Mouse (Mus musculus) hindbrain, embryonic 16.5 days (tissue): ENCODE data around the gene Myh4. TPM values are rescaled to one million over a fixed set of nuclear protein-coding genes. Genes with fewer than 3 reads are reported as not detected.

Source experiments
- ATAC-seq: fragments of 200-750 bp; cut with Nextera tagmentation; 2 replicates; pipeline ENCODE4 v1.8.0; 2017; ENCODE audit warnings: moderate TSS enrichment, moderate library complexity
- H3K27ac ChIP-seq: fragments of 300-500 bp; sonication (generic); 2 replicates; pipeline ENCODE4 v1.5.1; 2014; ENCODE audit warnings: low read depth, mild to moderate bottlenecking, control low read depth, low read length, moderate library complexity
- H3K27me3 ChIP-seq: fragments of 300-500 bp; sonication (generic); replicated peaks from 2 replicates; pipeline ENCODE4 v1.6.1; 2014; ENCODE audit warnings: low read length; ENCODE audit not compliant: control insufficient read depth, insufficient read depth
- H3K36me3 ChIP-seq: fragments of 300-500 bp; sonication (generic); 2 replicates; pipeline ENCODE4 v1.6.1; 2014; ENCODE audit warnings: mild to moderate bottlenecking, low read length, moderate library complexity, mixed read lengths; ENCODE audit not compliant: control insufficient read depth, insufficient read depth
- H3K4me1 ChIP-seq: fragments of 300-500 bp; sonication (generic); 2 replicates; pipeline ENCODE4 v1.6.1; 2014; ENCODE audit warnings: low read depth, low read length; ENCODE audit not compliant: control insufficient read depth, insufficient read depth
- H3K4me2 ChIP-seq: fragments of 300-500 bp; sonication (generic); 2 replicates; pipeline ENCODE4 v1.6.1; 2014; ENCODE audit warnings: mild to moderate bottlenecking, low read length, control low read depth, moderate library complexity
- H3K4me3 ChIP-seq: fragments of 300-500 bp; sonication (generic); 2 replicates; pipeline ENCODE4 v1.5.1; 2014; ENCODE audit warnings: mild to moderate bottlenecking, low read length, control low read depth, moderate library complexity
- H3K9ac ChIP-seq: fragments of 300-500 bp; sonication (generic); 2 replicates; pipeline ENCODE4 v1.6.1; 2014; ENCODE audit warnings: low read depth, mild to moderate bottlenecking, control low read depth, low read length, moderate library complexity
- H3K9me3 ChIP-seq: fragments of 300-500 bp; sonication (generic); 2 replicates; pipeline ENCODE4 v1.6.1; 2014; ENCODE audit warnings: mild to moderate bottlenecking, low read length, moderate library complexity; ENCODE audit not compliant: control insufficient read depth
- WGBS: fragments of 180-500 bp; shearing (Covaris S2); extraction: QIAGEN DNeasy Blood & Tissue Kit; methylation state at CpG from one replicate; pipeline ENCODE4 v1.1.7; 2014; 5-methylcytosine and 5-hydroxymethylcytosine counted together
- polyA plus RNA-seq: library from polyadenylated mRNA; unstranded; fragments of >200 nt; fragmentation: Nextera tagmentation; extraction: Ambion mirVana; gene quantifications from 2 replicates; pipeline ENCODE4 v1.2.1, GENCODE M21; 2015

The Myh4 gene
- polyA plus RNA-seq, 1 experiment from 2014 or later: 0.05 TPM

GRCm38 (mm10) chr11:67228731-67229130 lies 9.1 kb upstream of the Myh4 start:
- WGBS: 75% methylated on average over 3 of the region's 3 CpGs
- Histone ChIP-seq H3K36me3 (no peaks in the 10 kb centered on the region), H3K4me3 (no peak overlapping the region), H3K27ac (no peak overlapping the region), H3K4me1 (no peaks in the 10 kb centered on the region), H3K9ac (no peak overlapping the region), H3K27me3 (no peaks in the 10 kb centered on the region), H3K4me2 (no peak overlapping the region), H3K9me3 (no peaks in the 10 kb centered on the region)
- ATAC-seq: no peak

- no peak for ATAC-seq
- no peaks in the 10 kb centered on the region for H3K4me1 ChIP-seq
- no peaks in the 10 kb centered on the region for H3K36me3 ChIP-seq
- H3K27ac ChIP-seq: no peak overlapping the region
- no peak overlapping the region for H3K9ac ChIP-seq
- WGBS: 87% methylated on average over 5 of the region's 5 CpGs
- H3K4me2 ChIP-seq: no peak overlapping the region
- no peaks in the 10 kb centered on the region for H3K27me3 ChIP-seq
- no peak overlapping the region for H3K4me3 ChIP-seq
- no peaks in the 10 kb centered on the region for H3K9me3 ChIP-seq
Observed at GRCm38 (mm10) chr11:67229166-67229565, 8.7 kb upstream of the Myh4 start.

GRCm38 (mm10) chr11:67229946-67230345 lies 7.9 kb upstream of the Myh4 start:
- ATAC-seq: no peak
- H3K9me3 ChIP-seq: no peaks in the 10 kb centered on the region
- H3K4me1 ChIP-seq: no peaks in the 10 kb centered on the region
- H3K9ac ChIP-seq: no peak overlapping the region
- H3K4me3 ChIP-seq: no peak overlapping the region
- H3K4me2 ChIP-seq: no peak overlapping the region
- no peak overlapping the region for H3K27ac ChIP-seq
- 87% methylated on average over 2 of the region's 2 CpGs for WGBS
- H3K36me3 ChIP-seq: no peaks in the 10 kb centered on the region
- H3K27me3 ChIP-seq: no peaks in the 10 kb centered on the region

DNA sequence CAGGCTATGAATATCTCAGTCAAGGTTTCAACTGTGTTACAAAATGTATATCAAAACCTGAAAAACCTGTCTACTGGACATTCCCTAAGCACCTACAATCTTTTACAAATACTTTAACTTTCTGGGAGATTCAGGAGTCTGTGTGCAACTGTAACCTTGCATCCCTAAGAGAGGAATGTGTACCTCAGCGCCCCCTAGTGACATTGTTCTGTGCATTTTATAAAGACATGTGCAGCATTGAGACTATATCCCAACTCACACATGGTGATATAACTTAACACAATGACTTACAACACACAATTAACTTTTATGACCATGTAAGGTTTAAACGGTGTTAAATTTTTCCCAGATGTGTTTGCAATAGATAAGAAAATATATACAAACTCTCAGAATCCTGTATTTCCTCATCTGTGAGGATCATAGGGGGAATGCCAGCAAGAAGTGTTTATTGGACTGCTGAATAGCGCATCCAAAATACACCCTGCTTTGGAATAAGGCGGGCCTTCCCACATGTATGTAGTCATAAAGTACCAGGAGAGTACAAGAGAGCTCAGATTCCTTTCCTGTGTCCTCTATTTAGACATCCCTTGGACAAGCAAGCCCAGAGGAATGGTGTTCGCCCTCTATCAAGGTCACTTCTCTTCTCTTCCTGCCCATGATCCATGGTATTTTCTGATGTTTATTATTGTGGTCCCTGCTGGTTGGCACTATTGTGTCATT lies 2.0 kb upstream of the Myh4 start:
- Histone ChIP-seq H3K27me3 (no peaks in the 10 kb centered on the region), H3K4me1 (no peaks in the 10 kb centered on the region), H3K4me2 (no peak overlapping the region), H3K4me3 (no peak overlapping the region), H3K9me3 (no peaks in the 10 kb centered on the region), H3K36me3 (no peaks in the 10 kb centered on the region), H3K27ac (no peak overlapping the region), H3K9ac (no peak overlapping the region)
- WGBS: 69% methylated on average over 5 of the region's 5 CpGs
- ATAC-seq: no peak

- H3K9me3 ChIP-seq: no peaks in the 10 kb centered on the region
- no peaks in the 10 kb centered on the region for H3K27me3 ChIP-seq
- WGBS: 83% methylated on average over 9 of the region's 9 CpGs
- H3K36me3 ChIP-seq: no peaks in the 10 kb centered on the region
- ATAC-seq: no peak
- H3K27ac ChIP-seq: no peak overlapping the region
- no peaks in the 10 kb centered on the region for H3K4me1 ChIP-seq
- no peak overlapping the region for H3K4me2 ChIP-seq
- no peak overlapping the region for H3K9ac ChIP-seq
- H3K4me3 ChIP-seq: no peak overlapping the region
Observed at GRCm38 (mm10) chr11:67236799-67237198, 1.0 kb upstream of the Myh4 start.

GRCm38 (mm10) chr11:67241051-67241450 lies 3.2 kb downstream of the Myh4 start:
- 85% methylated on average over 6 of the region's 6 CpGs for WGBS
- no peak overlapping the region for H3K9ac ChIP-seq
- H3K4me3 ChIP-seq: no peak overlapping the region
- ATAC-seq: no peak
- no peaks in the 10 kb centered on the region for H3K27me3 ChIP-seq
- no peaks in the 10 kb centered on the region for H3K9me3 ChIP-seq
- no peaks in the 10 kb centered on the region for H3K4me1 ChIP-seq
- no peaks in the 10 kb centered on the region for H3K36me3 ChIP-seq
- H3K27ac ChIP-seq: no peak overlapping the region
- H3K4me2 ChIP-seq: no peak overlapping the region

DNA sequence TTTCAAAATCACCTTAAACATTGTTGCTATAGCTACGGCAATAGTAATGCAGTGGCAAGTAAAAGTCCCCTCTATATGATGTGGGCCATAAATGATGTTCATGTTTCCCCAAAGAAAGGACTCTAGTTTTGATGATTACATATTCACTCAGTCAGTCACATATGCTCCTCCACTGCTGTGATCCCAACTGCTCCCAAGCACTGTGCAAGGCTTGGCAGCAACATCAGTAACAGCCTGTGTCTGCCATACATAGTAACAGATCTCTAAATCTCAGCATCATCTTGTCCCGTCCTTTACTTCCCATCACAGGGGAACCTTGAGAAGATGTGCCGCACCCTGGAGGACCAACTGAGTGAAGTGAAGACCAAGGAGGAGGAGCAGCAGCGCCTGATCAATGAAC lies 15.9 kb downstream of the Myh4 start:
- Histone ChIP-seq H3K4me2 (no peak overlapping the region), H3K4me1 (no peaks in the 10 kb centered on the region), H3K9me3 (no peaks in the 10 kb centered on the region), H3K27me3 (no peaks in the 10 kb centered on the region), H3K27ac (no peak overlapping the region), H3K4me3 (no peak overlapping the region), H3K36me3 (no peaks in the 10 kb centered on the region), H3K9ac (no peak overlapping the region)
- WGBS: 88% methylated on average over 4 of the region's 4 CpGs
- no peak for ATAC-seq

DNA sequence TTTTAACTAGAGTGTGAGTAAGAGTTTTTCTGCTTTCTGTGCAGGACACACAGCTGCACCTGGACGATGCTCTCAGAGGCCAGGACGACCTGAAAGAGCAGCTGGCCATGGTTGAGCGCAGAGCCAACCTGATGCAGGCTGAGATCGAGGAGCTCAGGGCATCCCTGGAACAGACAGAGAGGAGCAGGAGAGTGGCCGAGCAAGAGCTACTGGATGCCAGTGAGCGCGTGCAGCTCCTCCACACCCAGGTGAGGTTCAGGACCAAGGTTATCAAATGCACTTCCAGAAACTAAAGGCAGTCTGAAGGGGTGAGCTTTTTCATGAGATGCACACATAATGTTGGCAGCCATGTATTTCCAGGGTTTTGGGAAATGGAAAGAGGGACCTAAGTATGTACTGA lies 19.2 kb downstream of the Myh4 start:
- H3K27me3 ChIP-seq: no peaks in the 10 kb centered on the region
- no peak for ATAC-seq
- no peak overlapping the region for H3K9ac ChIP-seq
- no peak overlapping the region for H3K27ac ChIP-seq
- no peaks in the 10 kb centered on the region for H3K36me3 ChIP-seq
- H3K4me1 ChIP-seq: no peaks in the 10 kb centered on the region
- WGBS: 88% methylated on average over 7 of the region's 7 CpGs
- H3K4me3 ChIP-seq: no peak overlapping the region
- no peaks in the 10 kb centered on the region for H3K9me3 ChIP-seq
- no peak overlapping the region for H3K4me2 ChIP-seq

DNA sequence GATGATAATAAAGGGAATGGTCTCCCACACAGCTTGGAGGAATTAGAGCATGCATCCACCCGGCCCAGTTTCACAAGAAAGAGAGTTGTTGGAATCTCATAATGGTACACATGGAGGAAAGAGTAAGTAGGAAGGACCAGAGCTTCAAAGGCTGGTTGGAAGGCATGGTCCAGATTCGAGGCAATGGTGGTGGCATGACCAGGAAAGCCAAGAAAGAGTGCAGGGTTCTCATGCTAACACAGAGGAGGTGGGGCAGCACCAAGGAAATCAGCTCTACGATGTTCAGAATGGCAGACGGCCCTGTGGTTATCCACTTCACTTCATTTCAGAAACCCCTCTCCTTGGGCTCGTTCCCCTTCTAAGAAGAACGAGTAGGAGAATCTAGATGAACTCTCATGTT lies 23.1 kb downstream of the Myh4 start:
- Histone ChIP-seq H3K9ac (no peak overlapping the region), H3K4me1 (no peaks in the 10 kb centered on the region), H3K27me3 (no peaks in the 10 kb centered on the region), H3K36me3 (no peaks in the 10 kb centered on the region), H3K4me2 (no peak overlapping the region), H3K9me3 (no peaks in the 10 kb centered on the region), H3K27ac (no peak overlapping the region), H3K4me3 (no peak overlapping the region)
- ATAC-seq: no peak
- WGBS: 87% methylated on average over 6 of the region's 6 CpGs
